Mouse (Mus musculus) large intestine, adult 2 months (tissue): ENCODE data around the gene Ddo. TPM values are rescaled to one million over a fixed set of nuclear protein-coding genes. Genes with fewer than 3 reads are reported as not detected.

Experiments used
- DNase-seq: peaks from one replicate; pipeline ENCODE4 v3.0.0-alpha.2; 2012; ENCODE audit warnings: low read depth, low spot score
- WGBS: fragments of 180-500 bp; shearing (Covaris S2); methylation state at CpG from one replicate; pipeline ENCODE4 v1.1.7; 2018; 5-methylcytosine and 5-hydroxymethylcytosine counted together
- polyA plus RNA-seq: library from polyadenylated mRNA; depleted of rRNA; stranded (reverse); fragments of >200 nt; gene quantifications from 2 replicates; pipeline ENCODE4 v1.2.3, GENCODE M21; 2012

The Ddo gene
- polyA plus RNA-seq, 1 experiment: 1.6 TPM

DNA sequence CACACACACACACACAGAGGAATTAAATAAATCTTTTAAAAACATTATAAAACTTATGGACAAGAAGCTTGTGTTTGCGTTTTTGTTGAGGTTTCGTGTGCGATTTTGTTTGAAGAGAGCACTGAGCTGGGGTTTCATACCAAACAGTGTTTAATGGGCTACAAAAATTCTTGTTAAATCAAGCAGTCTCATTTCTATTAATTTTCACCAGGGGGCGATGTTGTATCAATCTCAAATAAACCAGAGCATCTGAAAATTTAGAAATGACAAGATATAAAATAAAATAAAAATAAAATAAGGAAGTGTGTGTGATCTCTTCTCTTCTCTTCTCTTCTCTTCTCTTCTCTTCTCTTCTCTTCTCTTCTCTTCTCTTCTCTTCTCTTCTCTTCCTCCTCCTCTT lies 19.8 kb downstream of the Ddo start:
- 16% methylated on average over 4 of the region's 4 CpGs for WGBS
- DNase-seq: no peak

DNA sequence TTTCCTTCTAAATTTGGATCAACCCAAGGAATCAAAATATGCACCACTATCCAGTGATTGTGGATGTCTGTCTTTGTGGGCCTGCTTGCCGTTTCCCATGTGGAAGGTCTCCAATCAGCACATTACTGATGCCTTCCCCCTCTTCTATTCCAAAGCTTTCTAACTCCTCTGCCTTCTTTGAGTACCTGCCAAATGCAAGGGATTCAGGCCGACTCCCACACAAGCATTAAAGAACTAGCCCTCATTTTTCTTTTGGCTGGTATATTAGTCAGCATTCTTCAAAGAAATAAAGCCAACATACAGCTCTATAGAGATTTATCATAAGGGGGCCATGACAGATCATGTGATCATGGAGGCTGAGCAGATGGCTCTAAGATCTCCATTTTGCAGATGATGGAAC lies 21.9 kb downstream of the Ddo start:
- 76% methylated on average over 2 of the region's 2 CpGs for WGBS
- DNase-seq: no peak

DNA sequence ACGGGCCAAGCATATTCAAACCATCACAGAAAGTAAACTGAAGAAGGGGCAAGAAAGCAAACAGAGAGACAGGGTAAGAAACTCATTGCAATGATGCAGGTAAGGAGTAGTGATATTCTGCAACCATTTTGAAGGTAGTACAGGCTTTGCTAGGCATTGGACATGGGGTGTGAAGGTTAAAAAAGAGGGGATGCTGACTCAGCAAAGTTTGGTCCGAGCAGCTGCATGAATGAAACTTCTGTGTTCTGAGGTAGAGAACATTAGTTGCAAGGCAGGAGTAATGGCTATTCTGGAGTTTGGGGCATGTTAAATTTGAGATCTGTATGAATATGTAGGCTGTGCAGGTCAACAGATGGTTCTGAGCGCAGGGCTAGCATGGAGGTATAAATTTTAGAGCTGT lies 35.5 kb downstream of the Ddo start:
- 74% methylated on average over 3 of the region's 3 CpGs for WGBS
- no peak for DNase-seq

DNA sequence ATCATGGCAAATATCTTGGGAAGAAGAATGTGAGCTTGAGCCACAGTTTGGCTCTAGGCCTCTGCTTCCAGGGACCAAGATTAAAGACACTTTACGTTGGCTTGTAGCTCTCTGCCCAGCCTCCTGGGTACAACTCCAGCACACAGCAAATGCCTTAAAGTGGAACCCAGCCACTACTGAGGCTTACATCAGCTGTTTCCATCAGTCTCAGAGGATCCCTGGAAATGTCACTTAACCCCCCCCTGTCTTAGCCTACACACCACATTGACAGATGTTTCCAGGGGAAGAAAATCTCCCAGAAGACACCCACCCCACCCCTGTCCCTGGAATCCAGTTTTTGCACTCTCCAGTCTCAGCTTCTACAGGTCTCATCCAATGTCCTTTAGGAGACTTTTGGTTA lies 37.1 kb downstream of the Ddo start:
- 96% methylated on average over 1 of the region's 1 CpGs for WGBS
- no peak for DNase-seq

DNA sequence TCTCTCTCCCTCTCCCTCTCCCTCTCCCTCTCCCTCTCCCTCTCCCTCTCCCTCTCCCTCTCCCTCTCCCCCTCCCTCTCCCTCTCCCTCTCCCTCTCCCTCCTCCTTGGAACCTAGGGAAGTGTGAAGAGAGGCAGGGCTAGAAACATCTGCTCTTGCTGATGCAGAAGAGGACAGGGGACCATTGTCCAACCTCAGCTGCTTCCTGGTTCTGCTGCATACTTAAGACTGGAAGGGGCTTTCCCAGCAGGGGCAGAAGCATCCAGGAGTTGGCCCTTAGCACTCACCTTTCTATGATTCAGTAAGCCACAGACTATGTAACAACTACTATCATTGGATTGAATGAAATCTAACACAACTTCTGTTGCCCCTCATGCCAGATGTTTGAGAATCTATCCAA lies 38.8 kb downstream of the Ddo start:
- no peak for DNase-seq

DNA sequence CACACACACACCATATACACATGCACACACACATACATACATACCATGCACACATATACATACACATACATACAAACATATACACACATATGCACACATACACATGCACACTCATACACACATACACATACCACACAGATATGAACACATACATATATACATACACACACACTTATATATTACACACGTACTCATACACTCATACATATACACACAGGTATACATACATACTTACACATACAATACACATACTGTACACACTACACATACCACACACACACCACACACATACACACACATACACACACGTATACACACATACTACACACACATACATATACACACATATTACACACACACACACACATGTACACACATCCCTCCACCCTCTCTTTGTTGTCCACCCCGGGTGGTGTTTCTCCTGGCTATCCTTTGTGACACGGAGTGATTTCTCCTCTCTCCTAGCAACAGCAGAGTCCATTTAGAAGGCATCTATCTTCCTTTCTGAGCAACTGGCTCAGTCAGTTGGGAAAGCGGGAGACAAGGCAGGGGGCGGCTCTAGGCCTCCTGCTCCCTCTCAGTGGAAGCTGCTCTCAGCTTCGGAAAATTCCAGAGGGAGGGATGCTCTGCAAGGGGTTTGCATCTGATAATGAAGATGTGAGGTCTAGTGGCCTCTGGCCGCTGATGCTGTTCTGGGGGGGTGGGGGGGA lies 42.9 kb downstream of the Ddo start:
- DNase-seq: no peak
- WGBS: 81% methylated on average over 8 of the region's 8 CpGs

DNA sequence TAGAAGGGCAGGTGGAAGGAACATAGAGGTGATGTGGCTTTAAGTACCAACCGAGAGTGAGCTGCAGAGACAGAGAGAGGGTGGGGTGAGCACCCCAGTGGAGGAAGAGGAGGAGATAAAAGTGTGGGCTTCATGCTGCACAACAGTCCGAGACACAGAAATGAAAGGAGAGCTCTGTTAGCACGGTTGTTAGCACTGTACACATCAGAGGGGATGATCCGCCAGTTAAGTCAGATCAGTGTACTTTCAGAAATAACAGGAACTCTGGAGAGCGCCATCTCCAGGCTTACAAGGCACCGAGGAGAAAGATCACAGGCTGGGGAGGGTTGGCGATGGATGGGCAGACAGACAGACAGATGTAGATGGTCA lies 43.5 kb downstream of the Ddo start:
- 80% methylated on average over 7 of the region's 7 CpGs for WGBS
- DNase-seq: no peak

DNA sequence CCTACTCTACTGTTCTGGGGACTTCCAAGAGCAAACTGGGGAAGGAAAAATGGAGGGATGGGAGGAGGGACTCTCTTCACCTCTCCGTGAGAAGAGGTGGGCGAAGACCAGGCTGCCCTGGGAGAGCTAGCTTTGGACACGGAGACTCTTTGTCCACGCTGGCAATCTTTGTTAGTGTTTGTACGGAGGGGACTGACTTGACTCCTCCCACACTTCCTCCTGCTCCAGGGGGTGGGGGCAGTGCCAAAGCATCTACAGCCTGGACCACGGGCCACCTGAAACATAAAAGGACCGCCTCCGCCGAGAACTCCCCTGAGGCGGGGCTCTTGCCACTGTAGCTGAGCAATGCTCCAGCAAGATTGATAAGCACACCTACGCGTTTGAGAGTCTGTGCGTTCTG lies 44.3 kb downstream of the Ddo start:
- no peak for DNase-seq
- WGBS: 19% methylated on average over 13 of the region's 13 CpGs

DNA sequence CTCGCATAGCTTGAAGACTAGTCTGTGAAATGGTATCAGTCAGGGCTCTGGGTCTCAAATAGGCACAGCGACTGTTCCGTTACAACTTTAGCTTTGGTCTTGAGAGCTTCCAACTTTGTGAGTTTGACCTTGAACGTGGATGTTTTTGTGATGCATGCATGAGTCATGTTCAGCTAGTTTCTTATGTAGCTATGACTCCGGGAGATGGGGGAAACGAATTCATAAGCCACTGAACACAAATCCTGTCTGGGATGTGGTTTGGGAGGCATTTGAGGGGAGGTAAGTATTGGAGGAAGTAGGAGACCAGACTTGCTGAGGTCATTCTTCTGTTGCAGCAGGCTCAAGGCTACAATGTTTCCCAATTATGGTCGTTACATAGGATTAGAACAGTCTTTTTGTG lies 46.1 kb downstream of the Ddo start:
- WGBS: 68% methylated on average over 7 of the region's 7 CpGs
- no peak for DNase-seq

DNA sequence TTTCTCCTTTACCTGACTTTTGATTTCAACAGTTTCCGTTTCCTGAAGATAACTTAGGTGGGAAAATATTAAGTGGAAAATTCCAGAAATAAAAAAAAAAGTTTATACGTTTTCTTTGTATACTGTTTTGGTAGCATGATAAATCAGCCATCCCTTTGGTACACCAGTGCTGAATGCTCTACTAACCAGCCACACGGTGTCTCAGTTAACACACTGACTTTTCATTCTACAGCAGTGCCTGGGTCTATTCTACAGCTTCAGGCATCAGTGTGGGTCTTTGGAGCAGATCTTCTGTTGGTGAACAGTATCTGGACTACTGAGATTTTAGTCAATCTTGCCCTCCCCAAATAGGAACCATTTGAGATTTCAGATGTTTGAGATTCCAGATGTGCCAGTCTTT lies 48.7 kb downstream of the Ddo start:
- WGBS: 69% methylated on average over 3 of the region's 3 CpGs
- no peak for DNase-seq

DNA sequence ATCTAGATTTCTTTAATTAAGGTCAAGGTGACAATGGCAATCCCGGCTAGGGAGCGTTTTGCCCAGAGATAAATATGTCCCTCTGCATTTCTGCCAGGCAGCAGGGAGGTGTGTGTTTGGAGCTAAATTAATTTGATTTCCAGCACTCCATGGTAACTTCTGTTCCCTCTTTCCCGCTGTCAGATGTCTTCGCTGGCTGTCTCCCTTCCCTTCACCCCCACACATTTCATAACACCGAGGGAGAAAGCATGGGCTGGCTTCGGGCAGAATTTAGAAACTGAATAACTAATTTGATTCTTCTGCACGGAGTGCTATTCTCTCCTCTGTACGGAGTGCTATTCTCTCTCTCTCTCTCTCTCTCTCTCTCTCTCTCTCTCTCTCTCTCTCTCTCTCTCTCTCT lies 52.7 kb downstream of the Ddo start:
- no peak for DNase-seq
- WGBS: 43% methylated on average over 8 of the region's 8 CpGs

DNA sequence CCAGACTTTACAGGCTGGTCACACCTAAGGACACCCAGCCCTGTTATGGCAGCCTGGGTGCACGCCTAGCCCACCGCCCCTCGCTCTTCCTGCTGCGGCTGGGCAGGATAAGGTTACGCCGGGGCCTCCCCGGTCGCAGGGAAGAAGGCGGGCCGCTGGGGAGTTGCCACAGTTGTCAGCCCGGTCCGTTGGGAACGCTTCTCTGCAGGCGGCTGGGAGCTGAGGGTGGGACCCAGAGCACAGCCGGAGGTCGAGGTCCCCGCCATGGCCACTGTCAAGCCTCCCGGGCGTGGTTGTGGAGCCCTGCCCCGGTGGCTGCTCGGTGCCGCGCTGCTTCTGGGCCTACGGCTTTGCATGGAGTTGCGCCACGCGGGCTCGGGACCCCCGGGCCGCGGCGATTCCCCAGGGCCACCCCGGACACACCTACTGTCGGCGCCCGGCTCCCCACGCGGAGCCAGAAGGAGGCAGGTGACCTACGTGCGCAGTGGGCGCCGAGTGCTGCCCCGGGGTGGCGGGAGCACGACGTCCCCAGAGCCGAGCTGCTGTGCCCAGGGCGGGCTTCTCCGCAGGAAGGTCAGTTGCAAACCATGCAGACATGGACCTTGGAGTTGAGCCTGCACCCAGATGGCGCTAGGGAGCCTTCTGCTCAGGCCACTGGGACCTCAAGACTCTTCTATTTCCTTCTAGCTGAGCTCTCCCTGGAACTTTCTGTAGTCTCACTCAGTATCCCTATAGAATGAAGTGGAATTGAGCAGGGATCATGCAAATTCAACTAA lies 53.5 kb downstream of the Ddo start, which contains the start of gene Mettl24:
TSS of gene Mettl24 (plus strand) at position 191 of the 776 bp plus-strand sequence.
- DNase-seq: no peak
- WGBS: under 1% methylated on average over 50 of the region's 50 CpGs

DNA sequence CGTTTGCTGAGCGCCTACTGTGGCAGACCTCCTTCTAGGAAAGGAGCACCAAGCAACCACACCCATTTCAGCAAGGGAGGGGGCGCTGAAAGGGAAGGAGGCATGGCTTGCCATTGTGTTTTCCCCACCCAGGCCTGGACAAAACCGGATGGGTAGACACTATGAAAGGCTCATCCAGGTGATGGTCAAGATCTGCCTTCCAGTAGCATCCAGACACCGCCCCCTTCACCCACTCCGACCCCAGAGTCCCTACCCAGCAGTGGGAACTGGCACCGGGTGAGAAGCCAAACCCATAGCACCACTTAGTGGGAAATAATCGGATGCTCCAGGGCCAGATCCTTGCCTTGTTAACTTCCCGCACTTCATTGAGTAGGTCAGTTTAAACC lies 54.0 kb downstream of the Ddo start:
- DNase-seq: no peak
- 65% methylated on average over 9 of the region's 9 CpGs for WGBS

DNA sequence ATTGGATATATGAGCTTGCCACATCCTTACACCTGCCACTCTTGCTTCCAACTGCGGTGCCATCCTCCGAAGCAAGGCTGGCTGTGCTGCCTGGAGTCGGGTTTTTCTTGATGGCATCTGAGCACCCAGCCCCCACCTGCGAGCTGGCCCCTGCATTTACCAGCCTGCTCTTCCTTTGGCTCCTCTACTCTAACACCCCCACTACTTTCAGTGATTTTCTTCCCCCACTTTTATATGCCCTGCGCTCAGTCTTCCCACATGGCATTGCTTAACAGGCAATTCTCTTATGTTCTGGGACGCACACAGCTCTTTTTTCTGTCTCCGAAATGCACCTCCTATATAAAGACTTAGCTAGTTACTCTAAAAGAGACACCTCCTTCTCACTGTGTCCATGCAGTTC lies 54.5 kb downstream of the Ddo start:
- whole genome bisulfite sequencing: 92% methylated on average over 7 of the region's 7 CpGs
- DNase-seq: no peak

DNA sequence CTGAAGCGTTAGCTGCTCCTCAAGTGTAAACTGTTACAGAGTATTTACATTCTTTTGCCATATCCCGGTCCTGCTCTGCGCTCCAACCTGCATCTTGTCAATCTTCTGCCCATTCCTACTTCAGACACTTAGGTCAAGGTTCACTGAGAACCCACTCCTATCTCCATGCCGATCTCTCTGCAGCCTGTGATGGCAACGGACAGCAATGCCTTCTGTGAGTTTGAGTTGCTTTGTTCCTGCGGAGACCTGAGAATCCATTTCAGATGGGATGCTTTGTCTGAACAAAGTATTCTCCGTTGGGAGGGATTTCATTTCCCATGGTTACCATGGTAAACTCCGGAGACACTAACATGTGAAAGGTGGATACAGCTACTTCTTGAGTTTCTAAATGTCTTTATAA lies 55.8 kb downstream of the Ddo start:
- DNase-seq: no peak
- 55% methylated on average over 8 of the region's 8 CpGs for WGBS

DNA sequence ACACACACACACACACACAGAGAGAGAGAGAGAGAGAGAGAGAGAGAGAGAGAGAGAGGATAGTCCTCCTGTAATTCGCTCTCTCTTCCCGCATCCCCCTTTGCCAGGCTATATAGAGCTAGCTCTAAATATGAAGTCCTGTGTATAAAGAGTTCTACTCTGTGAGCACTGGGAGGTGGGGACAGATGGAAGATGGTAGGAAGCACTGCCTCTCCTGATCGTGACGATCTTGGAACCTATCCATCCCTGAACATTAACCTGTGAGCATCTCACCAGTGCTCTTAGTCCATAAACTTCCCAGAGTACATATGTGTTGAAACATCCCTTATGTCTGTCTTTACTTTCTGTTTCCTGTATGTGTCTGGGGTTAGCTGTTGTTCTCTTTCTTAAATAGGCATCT lies 57.2 kb downstream of the Ddo start:
- DNase-seq: no peak
- WGBS: 75% methylated on average over 4 of the region's 4 CpGs

DNA sequence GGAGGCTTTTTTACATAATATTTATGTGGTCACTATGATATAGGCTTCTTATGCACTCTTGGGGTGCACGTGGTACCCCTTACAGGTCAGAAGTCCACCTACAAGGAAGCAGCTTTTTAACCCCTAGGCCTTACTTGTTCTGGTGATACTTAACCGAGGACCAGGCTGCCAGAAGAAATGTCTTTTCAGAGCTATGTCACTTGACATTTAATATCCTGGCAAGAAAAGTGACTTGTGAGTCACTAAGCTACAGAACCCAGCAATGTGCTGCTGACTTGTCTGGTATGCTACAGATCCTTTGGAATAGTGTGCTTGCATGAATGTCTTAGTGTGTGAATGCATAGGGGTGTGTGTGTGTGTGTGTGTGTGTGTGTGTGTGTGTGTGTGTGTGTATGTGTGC lies 57.6 kb downstream of the Ddo start:
- DNase-seq: no peak
- 59% methylated on average over 2 of the region's 2 CpGs for WGBS

DNA sequence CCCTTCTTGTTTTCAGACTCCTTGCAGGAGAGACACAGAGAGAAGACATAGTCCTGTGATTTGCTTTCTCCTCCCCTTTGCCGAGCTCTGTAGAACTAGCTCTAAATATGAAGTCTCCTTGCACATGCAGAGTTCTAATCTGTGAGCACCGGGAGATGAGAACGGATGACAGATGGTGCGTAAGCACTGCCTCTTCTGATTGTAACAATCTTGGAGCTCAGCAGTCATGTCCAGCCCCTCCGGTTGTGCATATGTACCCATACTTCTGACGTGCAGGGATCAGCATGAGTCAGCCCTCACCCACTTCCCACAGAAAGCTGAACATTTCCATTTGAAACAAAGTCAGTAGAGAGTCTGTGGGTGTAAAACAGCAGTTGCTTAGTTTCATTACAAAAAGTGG lies 58.5 kb downstream of the Ddo start:
- no peak for DNase-seq
- WGBS: 84% methylated on average over 6 of the region's 6 CpGs

DNA sequence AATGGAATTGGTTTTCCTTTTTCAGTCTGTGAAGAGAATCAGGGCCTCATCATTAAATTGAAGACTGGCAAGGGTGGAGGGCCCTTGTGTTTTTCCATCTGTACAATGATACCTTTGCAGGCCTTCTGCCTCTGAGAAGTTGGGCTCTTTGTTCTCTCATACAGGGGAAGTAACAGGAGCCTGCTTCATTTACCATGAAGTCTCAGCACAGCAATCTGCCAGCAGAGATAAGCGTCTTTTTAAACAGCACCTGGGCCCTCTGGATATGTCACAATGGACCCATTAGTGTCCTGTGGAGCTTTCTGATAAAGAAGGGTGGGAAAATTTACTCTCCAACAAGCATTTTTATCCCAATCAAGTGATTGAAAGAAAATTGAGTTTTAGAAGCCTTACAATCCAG lies 59.1 kb downstream of the Ddo start:
- no peak for DNase-seq
- WGBS: 87% methylated on average over 1 of the region's 1 CpGs

DNA sequence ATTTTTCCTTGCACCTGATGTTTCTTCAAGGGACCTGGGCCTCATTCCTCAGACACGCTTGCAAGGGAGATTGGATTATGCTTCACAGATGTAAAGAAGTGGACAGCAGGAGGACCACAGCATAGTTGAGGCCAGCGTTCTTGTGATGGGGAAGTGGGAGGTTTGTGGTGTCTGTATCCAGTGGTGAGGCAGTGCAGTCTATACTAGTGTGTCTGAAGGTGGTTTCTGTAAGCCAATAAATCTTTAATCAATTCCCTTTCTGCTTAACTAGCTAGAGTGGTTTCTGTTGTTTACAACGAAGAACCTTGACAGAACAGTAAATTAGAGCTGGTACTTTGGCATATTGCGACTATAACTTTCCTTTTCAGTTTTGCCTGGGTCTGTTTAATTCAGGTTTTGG lies 68.8 kb downstream of the Ddo start:
- DNase-seq: no peak
- 71% methylated on average over 4 of the region's 4 CpGs for WGBS

DNA sequence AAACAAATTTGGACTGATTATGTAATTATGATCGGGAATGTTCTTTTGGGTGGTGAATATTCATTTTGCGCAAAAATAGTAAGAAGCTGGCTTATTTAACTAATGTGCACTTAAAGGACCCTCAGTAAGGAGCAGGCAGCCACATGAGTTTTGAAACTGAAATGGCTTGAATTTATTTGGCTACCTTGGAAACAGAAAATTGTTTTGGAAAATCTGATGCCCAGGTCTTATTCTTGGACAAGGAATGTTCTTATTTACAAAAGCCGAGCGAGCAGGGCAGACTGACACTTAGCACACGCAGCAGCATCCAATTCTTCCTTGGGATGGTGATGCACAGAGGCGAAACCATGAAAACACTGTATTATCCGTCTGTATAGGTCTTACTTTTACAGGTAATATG lies 81.3 kb downstream of the Ddo start:
- no peak for DNase-seq

More for the DNA sequence above, 81.3 kb downstream of the Ddo start:
- WGBS: 62% methylated on average over 7 of the region's 7 CpGs
